Mouse (Mus musculus) myocyte (in vitro differentiated cells): Measurements from ENCODE around the gene Nrn1l.

Experiments
- CEBPB ChIP-seq: IDR thresholded peaks from 2 replicates; pipeline ENCODE4 v1.6.1; 2011; ENCODE audit warnings: mild to moderate bottlenecking, moderate library complexity; ENCODE audit not compliant: poor library complexity, insufficient read depth, severe bottlenecking
- E2F4 ChIP-seq: IDR thresholded peaks from one replicate; pipeline ENCODE4 v1.6.1; 2011; ENCODE audit warnings: mild to moderate bottlenecking, control low read depth, moderate library complexity; ENCODE audit not compliant: insufficient read depth
- MAX ChIP-seq: IDR thresholded peaks from one replicate; pipeline ENCODE4 v1.6.1; 2011; ENCODE audit warnings: low read depth, mild to moderate bottlenecking, control low read depth
- MYOD1 ChIP-seq, 3 experiments: IDR thresholded peaks; one replicate each; pipeline ENCODE4 v1.6.1; 2011; ENCODE audit warnings: control low read depth in 2 of 3, low read depth in 2 of 3, mild to moderate bottlenecking in 2 of 3, moderate library complexity in 1 of 3; ENCODE audit not compliant: insufficient read length in 2 of 3, control insufficient read depth in 1 of 3
- MYOG ChIP-seq, 3 experiments: IDR thresholded peaks; one replicate each; pipeline ENCODE4 v1.6.1; 2011; ENCODE audit warnings: control low read depth in 2 of 3, low read depth in 2 of 3, mild to moderate bottlenecking in 2 of 3; ENCODE audit not compliant: insufficient read length in 2 of 3, control insufficient read depth in 1 of 3, insufficient read depth in 1 of 3
- POLR2A ChIP-seq: IDR thresholded peaks from one replicate; pipeline ENCODE4 v1.6.1; 2011; ENCODE audit warnings: low read depth, mild to moderate bottlenecking, control low read depth, moderate library complexity; ENCODE audit not compliant: insufficient read length
- POLR2AphosphoS2 ChIP-seq: IDR thresholded peaks from one replicate; pipeline ENCODE4 v1.6.1; 2011; ENCODE audit warnings: low read depth, control low read depth; ENCODE audit not compliant: insufficient read length
- REST ChIP-seq: IDR thresholded peaks from one replicate; pipeline ENCODE4 v1.6.1; 2011; ENCODE audit warnings: mild to moderate bottlenecking, control low read depth, moderate library complexity; ENCODE audit not compliant: insufficient read depth, insufficient read length
- TCF12 ChIP-seq: IDR thresholded peaks from one replicate; pipeline ENCODE4 v1.6.1; 2011; ENCODE audit warnings: mild to moderate bottlenecking, control low read depth; ENCODE audit not compliant: poor library complexity, insufficient read depth, severe bottlenecking
- TCF3 ChIP-seq: IDR thresholded peaks from one replicate; pipeline ENCODE4 v1.6.1; 2011; ENCODE audit warnings: low read depth, control low read depth; ENCODE audit not compliant: insufficient read length
- USF1 ChIP-seq: IDR thresholded peaks from one replicate; pipeline ENCODE4 v1.6.1; 2011; ENCODE audit warnings: low read depth, mild to moderate bottlenecking, control low read depth, moderate library complexity

DNA sequence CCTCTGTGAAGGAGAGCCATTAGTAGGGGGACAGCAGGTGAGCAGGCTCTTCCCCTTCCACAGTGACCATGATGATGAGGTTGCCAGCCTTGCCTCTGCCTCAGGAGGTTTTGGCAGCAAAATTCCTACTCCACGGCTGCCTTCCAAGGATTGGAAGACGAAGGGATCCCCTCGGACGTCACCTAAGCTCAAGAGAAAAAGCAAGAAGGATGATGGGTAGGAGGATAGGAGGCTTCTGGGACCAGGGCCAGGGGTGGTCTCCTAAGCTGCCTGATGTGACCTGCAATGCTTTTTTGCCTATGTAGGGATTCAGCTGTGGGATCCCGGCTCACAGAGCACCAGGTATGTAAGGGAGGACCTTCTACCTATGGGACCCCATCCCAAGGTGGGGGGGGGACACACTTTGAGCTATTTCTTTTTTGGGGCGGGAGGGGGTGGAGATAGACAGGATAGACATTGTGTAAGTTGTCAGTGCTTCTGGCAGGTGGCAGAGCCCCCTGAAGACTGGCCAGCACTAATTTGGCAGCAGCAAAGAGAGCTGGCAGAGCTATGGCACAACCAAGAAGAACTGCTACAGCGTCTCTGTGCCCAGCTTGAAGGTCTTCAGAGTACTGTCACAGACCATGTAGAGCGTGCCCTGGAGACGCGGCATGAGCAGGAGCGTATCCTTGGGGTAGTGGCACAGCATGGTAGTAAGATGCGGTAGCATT lies 3.5 kb upstream of the Nrn1l start:
- TF ChIP-seq POLR2A (no peak), CEBPB (no peak), MYOD1 (IDR thresholded peaks at IDR 0.05; ENCODE audit: control insufficient read depth in 1 of 3, insufficient read length in 2 of 3, low read depth in 2 of 3) (no peak), MAX (no peak), E2F4 (no peak), REST (no peak), POLR2AphosphoS2 (no peak), USF1 (no peak), MYOG (IDR thresholded peaks at IDR 0.05; ENCODE audit: control insufficient read depth in 1 of 3, insufficient read depth in 1 of 3, insufficient read length in 2 of 3, low read depth in 2 of 3) (no peak), TCF3 (no peak), TCF12 (no peak)
